Mouse (Mus musculus): Measurements from ENCODE around the gene Prdm16. TPM values are rescaled to one million over a fixed set of nuclear protein-coding genes. Genes with fewer than 3 reads are reported as not detected.

The Prdm16 gene
- polyA plus RNA-seq, 1 experiment from 2014 or later: 23.2 TPM

DNA sequence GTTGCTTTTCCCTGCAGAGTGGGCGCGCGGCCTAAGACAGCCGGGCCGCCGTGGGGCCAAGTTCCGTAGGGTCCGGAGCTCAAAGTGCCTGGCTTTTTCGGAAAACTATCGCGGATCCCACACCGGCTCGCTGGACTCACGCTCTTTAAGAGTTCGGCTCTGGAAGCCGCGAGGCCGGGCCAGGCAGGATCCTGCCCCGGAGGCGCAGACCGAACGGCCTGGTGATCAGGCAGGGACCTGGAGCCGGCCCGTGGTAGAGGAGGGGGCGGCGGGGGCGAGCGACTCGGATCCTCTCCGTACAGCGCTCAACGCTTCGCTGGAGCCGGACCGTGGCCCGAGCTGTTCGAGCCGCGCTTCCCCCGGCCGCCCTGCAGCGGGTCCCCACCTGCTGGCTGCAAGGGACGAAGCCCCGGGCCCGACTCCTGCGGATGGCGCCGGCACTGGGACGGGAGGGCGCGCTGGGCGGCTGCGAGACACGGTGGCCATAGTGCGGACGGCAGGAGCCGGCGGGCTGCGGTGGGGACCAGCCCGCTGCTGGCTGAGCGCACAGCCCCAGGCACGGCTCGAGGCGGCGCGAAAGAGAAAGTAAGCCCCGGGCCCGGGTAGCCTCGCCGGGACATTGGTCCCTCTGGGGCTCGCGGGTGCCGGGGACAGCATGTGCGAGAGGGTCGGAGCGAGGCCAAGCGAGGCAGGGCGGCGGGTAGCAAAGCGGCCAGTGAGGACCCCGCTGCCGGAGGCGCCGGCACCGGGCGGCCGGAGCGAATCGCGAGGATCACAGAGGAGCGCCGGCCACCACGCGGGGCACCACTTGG lies 1.2 kb downstream of the Prdm16 start:
- Histone ChIP-seq H3K4me2 (ENCODE audit: low read depth, low read length) (peak overlapping the region; percentile 88), H3K27me3 (ENCODE audit: control insufficient read depth, insufficient read depth, low read length) (peaks cover 73% of the 10 kb centered on the region), H3K9me3 (replicated peaks; ENCODE audit: control insufficient read depth, low read length) (no peaks in the 10 kb centered on the region), H3K36me3 (ENCODE audit: control insufficient read depth, insufficient read depth, low read length) (no peaks in the 10 kb centered on the region), H3K9ac (ENCODE audit: low read length) (peak overlapping the region; percentile 87), H3K4me3 (replicated peaks; ENCODE audit: low read length) (peak overlapping the region; percentile 71), H3K27ac (ENCODE audit: low read length) (peak overlapping the region; percentile 93), H3K4me1 (ENCODE audit: control insufficient read depth, insufficient read depth, low read length) (peaks cover 9% of the 10 kb centered on the region; the same call in 1 of the 2 replicates)
- under 1% methylated on average over 93 of the region's 94 CpGs for WGBS
- peak; percentile 20; the same call in 1 of the 2 replicates for ATAC-seq (ENCODE audit: insufficient read depth, low FRiP score)

DNA sequence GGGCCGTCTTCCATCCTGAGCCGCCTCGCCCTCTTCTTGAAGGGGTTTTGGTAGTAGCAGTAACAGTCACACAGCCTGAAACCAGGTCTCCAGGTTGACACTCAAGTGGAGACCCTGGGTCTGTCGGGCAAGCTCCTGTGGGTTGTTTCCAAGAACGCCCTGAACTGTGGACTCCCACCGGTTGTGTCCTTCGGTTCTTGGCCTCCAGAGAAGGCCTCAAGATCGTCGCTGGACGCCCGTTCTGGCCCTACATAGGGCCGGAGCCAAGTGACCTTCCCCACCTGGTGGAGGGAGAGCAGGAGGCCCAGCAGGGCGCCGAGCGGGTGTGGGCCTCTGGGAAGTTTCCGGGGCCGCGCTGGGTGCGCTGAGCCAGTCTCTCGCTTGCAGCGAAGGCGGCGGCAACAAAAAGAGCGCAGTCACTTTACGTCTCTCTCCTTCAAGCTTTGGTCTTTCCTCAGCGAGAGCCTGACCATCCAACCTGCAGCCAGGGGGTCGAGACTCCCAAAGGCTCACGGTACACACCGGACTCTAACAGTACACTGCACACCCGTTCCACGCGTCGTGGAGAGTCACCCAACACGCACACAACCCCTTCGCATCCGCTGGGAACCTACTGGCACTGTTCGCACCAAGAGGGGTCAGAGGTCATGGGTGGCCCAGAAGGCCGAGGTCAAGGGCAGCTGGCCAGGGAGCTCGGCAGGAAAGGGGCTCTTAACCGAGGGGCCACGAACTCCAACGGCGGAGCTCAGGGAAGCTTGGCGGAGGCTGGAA lies 2.0 kb downstream of the Prdm16 start:
- Histone ChIP-seq H3K27ac (ENCODE audit: low read length) (peak overlapping the region; percentile 93), H3K4me1 (ENCODE audit: control insufficient read depth, insufficient read depth, low read length) (peaks cover 9% of the 10 kb centered on the region; the same call in 1 of the 2 replicates), H3K4me3 (replicated peaks; ENCODE audit: low read length) (peak overlapping the region; percentile 71), H3K36me3 (ENCODE audit: control insufficient read depth, insufficient read depth, low read length) (no peaks in the 10 kb centered on the region), H3K27me3 (ENCODE audit: control insufficient read depth, insufficient read depth, low read length) (peaks cover 65% of the 10 kb centered on the region), H3K4me2 (ENCODE audit: low read depth, low read length) (peak overlapping the region; percentile 88), H3K9ac (ENCODE audit: low read length) (peak overlapping the region; percentile 87), H3K9me3 (replicated peaks; ENCODE audit: control insufficient read depth, low read length) (no peaks in the 10 kb centered on the region)
- ATAC-seq (ENCODE audit: insufficient read depth, low FRiP score): no peak
- WGBS: 13% methylated on average over 44 of the region's 44 CpGs

DNA sequence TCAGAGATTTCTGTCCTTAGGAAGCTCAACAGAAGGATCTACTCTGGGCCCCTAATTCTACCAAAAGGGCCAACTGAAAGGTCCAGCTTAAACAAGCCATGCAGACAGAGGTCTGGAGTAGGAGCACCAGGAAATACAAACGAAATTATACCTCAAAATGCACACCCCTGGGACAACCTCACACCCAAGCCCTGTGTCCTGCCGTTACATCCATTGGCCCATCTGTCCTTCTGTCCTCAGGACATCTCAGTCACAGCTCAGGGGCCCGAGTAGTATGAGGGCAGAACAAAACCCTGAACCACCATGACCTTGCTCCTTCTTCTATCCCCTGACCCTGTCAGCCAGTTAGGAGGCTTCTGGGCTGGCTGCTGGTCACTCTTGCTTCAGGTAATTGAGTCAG lies 2.7 kb downstream of the Prdm16 start:
- ATAC-seq (ENCODE audit: insufficient read depth, low FRiP score): no peak
- H3K27me3 ChIP-seq (ENCODE audit: control insufficient read depth, insufficient read depth, low read length): peaks cover 58% of the 10 kb centered on the region
- H3K36me3 ChIP-seq (ENCODE audit: control insufficient read depth, insufficient read depth, low read length): no peaks in the 10 kb centered on the region
- H3K9ac ChIP-seq (ENCODE audit: low read length): peak overlapping the region; percentile 87
- H3K27ac ChIP-seq (ENCODE audit: low read length): peak overlapping the region; percentile 15; the same call in 1 of the 2 replicates
- H3K9me3 ChIP-seq (replicated peaks; ENCODE audit: control insufficient read depth, low read length): no peaks in the 10 kb centered on the region
- peaks cover 14% of the 10 kb centered on the region; the same call in 1 of the 2 replicates for H3K4me1 ChIP-seq (ENCODE audit: control insufficient read depth, insufficient read depth, low read length)
- peak overlapping the region; percentile 88 for H3K4me2 ChIP-seq (ENCODE audit: low read depth, low read length)
- WGBS: 39% methylated on average over 3 of the region's 3 CpGs
- H3K4me3 ChIP-seq (replicated peaks; ENCODE audit: low read length): peak overlapping the region; percentile 71

DNA sequence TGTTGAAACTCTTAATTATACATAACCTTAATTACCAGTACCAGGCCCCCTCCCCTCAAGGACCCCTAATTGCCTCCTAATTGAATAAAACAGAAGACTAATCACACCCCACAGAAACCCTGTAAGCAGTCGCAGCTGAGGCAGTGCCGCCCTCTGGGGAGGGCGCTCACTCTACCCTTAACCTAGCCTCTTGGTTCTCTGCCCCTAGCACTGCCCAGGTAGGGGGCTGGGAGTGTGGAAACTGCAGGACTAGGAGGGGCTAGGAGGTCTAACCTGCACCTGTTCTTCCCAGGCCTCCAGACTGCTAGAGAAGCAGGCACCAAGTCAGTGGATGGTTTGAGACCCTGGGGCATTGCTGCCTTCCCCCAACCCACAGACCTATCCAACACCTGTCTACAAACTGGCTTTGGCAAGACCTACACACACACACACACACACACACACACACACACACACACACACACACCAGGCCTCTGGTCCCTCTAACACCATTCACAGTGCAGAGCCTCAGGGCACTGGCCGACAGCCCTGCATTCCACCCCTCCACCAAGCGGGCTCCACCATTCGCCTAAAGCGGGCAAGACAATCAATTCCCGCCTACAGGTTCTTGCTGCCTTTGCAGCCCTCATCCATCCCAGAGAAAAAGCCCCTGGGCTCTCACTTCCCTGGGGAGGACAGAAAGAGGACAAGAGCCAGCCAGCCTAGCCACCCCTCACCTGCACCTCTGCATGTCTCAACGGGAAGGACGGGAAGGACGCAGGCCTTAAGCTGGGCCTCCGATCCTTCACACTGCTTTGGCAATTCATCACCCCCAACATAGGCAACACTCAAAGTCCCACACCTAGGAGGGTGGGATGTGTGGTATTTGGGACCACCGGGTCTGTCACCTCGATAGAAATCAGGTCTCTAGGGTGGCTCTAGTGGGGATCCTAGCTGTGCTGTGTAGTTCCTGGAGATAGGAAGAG lies 3.6 kb downstream of the Prdm16 start:
- Histone ChIP-seq H3K27ac (ENCODE audit: low read length) (peak overlapping the region; percentile 14; the same call in 1 of the 2 replicates), H3K4me2 (ENCODE audit: low read depth, low read length) (peak overlapping the region; percentile 88), H3K4me3 (replicated peaks; ENCODE audit: low read length) (peak overlapping the region; percentile 71), H3K9ac (ENCODE audit: low read length) (peak overlapping the region; percentile 87), H3K9me3 (replicated peaks; ENCODE audit: control insufficient read depth, low read length) (no peaks in the 10 kb centered on the region), H3K4me1 (ENCODE audit: control insufficient read depth, insufficient read depth, low read length) (peaks cover 14% of the 10 kb centered on the region; the same call in 1 of the 2 replicates), H3K36me3 (ENCODE audit: control insufficient read depth, insufficient read depth, low read length) (no peaks in the 10 kb centered on the region), H3K27me3 (ENCODE audit: control insufficient read depth, insufficient read depth, low read length) (peaks cover 49% of the 10 kb centered on the region)
- ATAC-seq (ENCODE audit: insufficient read depth, low FRiP score): no peak
- WGBS: 35% methylated on average over 14 of the region's 14 CpGs

DNA sequence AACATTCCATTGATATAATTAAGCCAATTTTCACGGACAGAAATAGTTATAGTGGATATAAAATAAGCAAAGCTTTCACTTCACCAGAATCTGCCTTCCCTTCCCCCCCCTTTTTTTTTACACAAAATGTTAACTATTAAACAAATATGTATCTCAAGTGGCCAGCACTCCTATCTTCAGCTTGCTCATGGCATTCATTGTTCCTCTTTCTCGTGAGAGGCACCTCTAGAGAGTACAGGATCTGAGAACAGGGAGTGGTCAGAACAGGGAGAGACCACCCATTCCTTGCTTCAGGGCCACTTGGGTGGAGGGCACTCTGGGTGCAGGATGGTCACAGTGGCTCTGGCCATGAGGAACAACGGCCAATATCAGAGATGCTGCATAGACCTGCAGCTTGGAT lies 5.9 kb downstream of the Prdm16 start:
- Histone ChIP-seq H3K27me3 (ENCODE audit: control insufficient read depth, insufficient read depth, low read length) (peaks cover 37% of the 10 kb centered on the region), H3K9ac (ENCODE audit: low read length) (no peak overlapping the region), H3K9me3 (replicated peaks; ENCODE audit: control insufficient read depth, low read length) (no peaks in the 10 kb centered on the region), H3K4me3 (replicated peaks; ENCODE audit: low read length) (no peak overlapping the region), H3K36me3 (ENCODE audit: control insufficient read depth, insufficient read depth, low read length) (no peaks in the 10 kb centered on the region), H3K4me1 (ENCODE audit: control insufficient read depth, insufficient read depth, low read length) (peaks cover 18% of the 10 kb centered on the region), H3K4me2 (ENCODE audit: low read depth, low read length) (peak overlapping the region; percentile 88), H3K27ac (ENCODE audit: low read length) (peak overlapping the region; percentile 80)
- no peak for ATAC-seq (ENCODE audit: insufficient read depth, low FRiP score)
- 36% methylated on average over 3 of the region's 3 CpGs for WGBS

DNA sequence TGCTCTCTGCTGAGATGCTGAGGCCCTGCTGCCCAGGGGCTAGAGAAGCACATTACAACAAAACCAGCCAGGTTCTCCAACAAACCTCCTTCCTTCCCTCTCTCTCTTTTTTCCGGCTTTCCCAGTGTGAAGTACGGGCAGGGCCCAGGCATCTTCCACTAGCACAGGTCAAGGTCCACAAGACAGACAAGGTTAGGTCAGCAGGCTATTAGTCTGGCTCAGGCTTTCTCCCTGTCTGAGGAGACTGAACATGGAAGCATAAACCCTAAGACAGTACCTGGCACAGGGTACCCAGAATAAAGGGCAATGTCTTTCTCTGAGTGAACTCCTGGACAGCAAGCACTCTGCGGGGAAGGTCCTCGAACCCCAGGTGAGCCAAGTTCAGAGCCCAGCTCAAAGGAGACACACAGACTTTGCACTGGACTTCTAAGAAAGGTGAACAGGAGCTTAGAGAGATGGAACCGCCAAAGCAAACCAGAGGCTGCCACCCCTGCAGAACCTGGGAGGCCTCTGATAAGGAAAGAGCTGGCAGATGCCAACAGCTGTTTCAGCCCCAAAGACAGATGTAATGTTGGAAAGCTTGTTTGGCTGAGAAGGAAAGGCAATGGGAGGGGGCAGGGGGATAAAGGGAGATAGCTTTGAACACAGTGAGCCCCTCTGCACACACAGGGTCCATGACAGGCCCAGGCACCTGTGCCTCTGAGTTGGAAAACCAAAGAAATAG lies 9.1 kb downstream of the Prdm16 start:
- no peak overlapping the region for H3K4me2 ChIP-seq (ENCODE audit: low read depth, low read length)
- H3K36me3 ChIP-seq (ENCODE audit: control insufficient read depth, insufficient read depth, low read length): no peaks in the 10 kb centered on the region
- 72% methylated on average over 5 of the region's 5 CpGs for WGBS
- H3K4me3 ChIP-seq (replicated peaks; ENCODE audit: low read length): no peak overlapping the region
- no peaks in the 10 kb centered on the region for H3K9me3 ChIP-seq (replicated peaks; ENCODE audit: control insufficient read depth, low read length)
- no peak overlapping the region for H3K9ac ChIP-seq (ENCODE audit: low read length)
- H3K27ac ChIP-seq (ENCODE audit: low read length): no peak overlapping the region; the same call in 1 of the 2 replicates
- ATAC-seq (ENCODE audit: insufficient read depth, low FRiP score): no peak
- H3K4me1 ChIP-seq (ENCODE audit: control insufficient read depth, insufficient read depth, low read length): peaks cover 20% of the 10 kb centered on the region
- H3K27me3 ChIP-seq (ENCODE audit: control insufficient read depth, insufficient read depth, low read length): peaks cover 12% of the 10 kb centered on the region

DNA sequence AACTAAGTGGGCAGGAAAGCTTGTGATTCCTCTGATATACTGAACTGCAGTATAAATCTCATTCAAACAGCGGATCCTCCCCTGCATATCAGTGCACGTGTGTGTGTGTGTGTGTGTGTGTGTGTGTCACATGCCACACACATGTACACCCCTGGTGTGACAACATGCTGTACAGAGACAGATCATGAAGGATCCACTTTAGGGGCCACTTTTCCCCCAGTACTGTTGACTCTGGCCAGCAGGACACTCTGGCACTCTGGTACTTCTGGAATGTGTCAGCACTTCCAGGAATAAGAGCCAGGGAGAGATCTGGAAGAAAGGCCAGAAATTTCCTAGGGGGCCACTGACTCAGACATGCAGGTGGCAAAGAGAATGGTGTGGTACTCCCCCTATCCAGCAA lies 10.4 kb downstream of the Prdm16 start:
- Histone ChIP-seq H3K4me3 (replicated peaks; ENCODE audit: low read length) (no peak overlapping the region), H3K27ac (ENCODE audit: low read length) (no peak overlapping the region), H3K4me2 (ENCODE audit: low read depth, low read length) (no peak overlapping the region), H3K4me1 (ENCODE audit: control insufficient read depth, insufficient read depth, low read length) (peaks cover 15% of the 10 kb centered on the region), H3K9ac (ENCODE audit: low read length) (no peak overlapping the region), H3K36me3 (ENCODE audit: control insufficient read depth, insufficient read depth, low read length) (no peaks in the 10 kb centered on the region), H3K9me3 (replicated peaks; ENCODE audit: control insufficient read depth, low read length) (no peaks in the 10 kb centered on the region), H3K27me3 (ENCODE audit: control insufficient read depth, insufficient read depth, low read length) (0 out of 2 replicates have a peak, but pooled peaks cover 5% of the 10 kb centered on the region)
- WGBS: 82% methylated on average over 2 of the region's 2 CpGs
- ATAC-seq (ENCODE audit: insufficient read depth, low FRiP score): no peak

DNA sequence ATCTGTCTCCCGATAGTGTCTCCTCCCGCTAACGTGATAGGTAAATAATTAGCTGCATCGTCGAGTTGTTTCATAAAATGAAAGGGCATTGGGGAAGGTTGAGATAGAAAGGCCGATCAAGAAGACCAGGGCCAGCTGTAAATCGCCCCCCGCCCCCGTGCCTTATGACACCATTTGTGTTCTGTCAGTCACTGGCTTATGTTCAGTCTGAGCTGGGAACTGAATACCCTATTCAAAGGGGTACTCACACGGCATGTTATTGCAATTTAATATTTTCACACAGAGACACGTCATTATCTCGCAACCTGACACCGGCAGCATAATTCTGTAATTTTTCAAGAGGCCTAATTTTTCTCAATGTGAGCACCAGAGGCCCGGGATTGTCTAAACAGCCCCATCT lies 11.0 kb downstream of the Prdm16 start:
- Histone ChIP-seq H3K9me3 (replicated peaks; ENCODE audit: control insufficient read depth, low read length) (no peaks in the 10 kb centered on the region), H3K4me3 (replicated peaks; ENCODE audit: low read length) (no peak overlapping the region), H3K4me2 (ENCODE audit: low read depth, low read length) (no peak overlapping the region), H3K36me3 (ENCODE audit: control insufficient read depth, insufficient read depth, low read length) (no peaks in the 10 kb centered on the region), H3K27ac (ENCODE audit: low read length) (no peak overlapping the region), H3K9ac (ENCODE audit: low read length) (no peak overlapping the region), H3K27me3 (ENCODE audit: control insufficient read depth, insufficient read depth, low read length) (no peaks in the 10 kb centered on the region), H3K4me1 (ENCODE audit: control insufficient read depth, insufficient read depth, low read length) (peaks cover 15% of the 10 kb centered on the region)
- ATAC-seq (ENCODE audit: insufficient read depth, low FRiP score): no peak
- WGBS: 45% methylated on average over 14 of the region's 14 CpGs
